Mouse (Mus musculus): Measurements from ENCODE around the gene Syt12.
A peak's percentile ranks its signal among the peaks of the same experiment; 100 is the strongest.

The Syt12 gene

DNA sequence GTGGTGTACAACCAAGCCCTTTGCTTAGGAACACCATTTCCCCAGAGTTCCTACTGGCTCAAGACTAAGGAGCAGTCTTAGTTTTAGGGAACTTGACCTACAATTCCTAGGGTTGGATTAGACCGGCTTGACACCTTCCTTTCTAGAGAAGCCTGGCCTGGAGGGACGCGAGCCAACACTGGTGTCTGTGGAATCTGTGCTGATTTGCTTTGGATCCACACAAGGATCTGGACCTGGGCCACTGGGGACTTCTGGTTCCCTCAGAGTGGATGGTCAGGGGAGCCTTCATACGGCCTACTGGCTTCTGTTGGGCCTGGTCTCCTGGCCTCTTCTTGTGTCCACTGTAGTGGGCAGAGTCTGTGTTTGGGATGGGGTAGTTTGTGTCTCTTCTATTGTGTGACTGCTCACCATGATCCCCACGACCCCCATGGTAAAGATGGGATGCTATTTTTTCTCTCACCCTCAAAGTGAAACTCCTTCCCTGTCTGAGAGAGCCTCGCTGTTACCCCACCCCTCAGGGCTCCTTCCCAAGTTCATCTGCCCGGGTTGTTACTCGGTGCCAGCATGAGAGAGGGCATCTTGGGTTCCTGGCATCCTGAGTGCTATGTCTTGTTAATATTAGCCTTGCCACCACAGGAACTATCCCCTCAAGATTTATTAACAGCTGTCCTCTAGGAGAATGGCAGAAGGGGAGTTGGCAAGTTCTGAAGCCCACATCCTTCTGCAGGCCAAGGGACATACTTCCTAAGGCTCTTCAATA lies 30.4 kb downstream of the Syt12 start:
- DNase-seq = no peak

DNA sequence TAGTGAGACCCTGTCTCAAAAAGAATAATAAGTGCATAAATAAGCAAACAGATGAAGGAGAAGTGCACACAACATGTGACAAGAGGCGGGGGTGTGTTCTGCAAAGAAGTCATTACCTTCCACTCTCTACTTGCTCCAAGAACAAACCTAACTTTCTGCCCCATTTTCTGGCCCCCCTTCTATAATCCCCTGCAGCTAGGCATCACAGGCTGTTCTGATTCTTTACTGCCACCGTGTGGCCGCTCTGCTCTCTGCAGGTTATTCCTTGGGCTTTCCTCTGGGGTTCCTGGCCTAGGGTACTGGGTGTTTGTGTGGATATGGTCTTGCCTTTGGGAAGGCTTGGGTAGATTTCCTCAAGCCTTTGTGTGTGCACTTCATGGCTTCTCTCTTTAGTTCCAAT lies 34.8 kb downstream of the Syt12 start:
- peak; percentile 89 for DNase-seq

- peak; percentile 88 for DNase-seq
Measured at GRCm38 (mm10) chr19:4441621-4442161, 35.6 kb downstream of the Syt12 start.

GRCm38 (mm10) chr19:4441090-4441591 lies 36.1 kb downstream of the Syt12 start:
- peak; percentile 76 for DNase-seq

- DNase-seq = peak; percentile 74
Measured at GRCm38 (mm10) chr19:4440222-4440621, 37.0 kb downstream of the Syt12 start.

DNA sequence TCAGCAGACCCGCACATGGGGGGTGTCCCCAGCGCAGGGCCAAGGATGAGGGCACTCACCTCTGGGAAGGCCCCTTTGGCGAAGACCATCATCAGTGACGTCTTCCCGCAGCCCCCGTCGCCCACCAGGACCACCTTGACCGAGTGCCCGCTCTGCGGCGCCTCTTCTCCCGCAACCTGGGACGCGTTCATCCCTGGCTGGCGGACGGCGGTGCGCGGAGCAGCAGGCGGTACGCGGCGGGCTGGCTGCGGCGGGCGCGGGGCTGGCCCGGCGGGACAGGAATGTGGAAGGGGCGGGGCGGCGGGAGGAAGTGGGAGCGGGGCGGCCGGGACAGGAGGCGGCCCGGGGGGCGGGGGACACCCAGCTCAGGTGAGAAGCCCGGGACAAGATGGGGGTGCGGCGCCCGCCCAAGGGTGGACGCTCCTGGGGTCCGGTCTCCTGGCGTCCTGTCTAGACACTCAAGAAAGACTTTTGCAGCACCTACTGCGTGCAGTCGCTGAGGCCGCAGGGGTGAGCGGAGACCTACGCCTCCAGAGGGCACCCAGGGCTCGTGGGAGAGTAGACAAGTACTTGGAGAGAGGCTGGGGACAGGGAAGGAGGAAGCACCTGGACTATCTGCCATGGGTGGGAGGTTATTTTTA lies 38.0 kb downstream of the Syt12 start, which contains the start of gene Rhod:
Gene Rhod, minus strand, starts transcription at position 272 of the 641 bp plus-strand sequence.
- peak; percentile 68 for DNase-seq

- peak; percentile 41 for DNase-seq
Measured at GRCm38 (mm10) chr19:4438791-4439160, 38.5 kb downstream of the Syt12 start.

DNA sequence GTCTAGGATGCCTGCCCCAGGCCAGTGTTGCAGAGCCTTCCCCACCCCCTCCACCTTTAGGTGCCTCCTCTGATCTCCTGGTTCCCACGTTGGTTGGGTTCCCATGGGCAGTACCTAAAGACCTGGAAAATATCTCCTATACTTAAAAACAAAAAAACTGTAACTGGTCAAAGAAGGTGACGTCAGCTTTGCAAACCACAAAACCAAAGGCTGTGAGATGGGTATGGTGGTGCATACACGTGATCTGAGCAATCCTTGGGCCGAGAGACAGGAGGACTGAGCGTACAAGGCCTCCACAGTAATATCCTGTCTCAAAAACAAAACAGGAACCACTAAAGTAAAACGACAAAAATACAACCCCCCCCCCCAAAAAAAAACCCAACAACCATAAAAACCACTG lies 39.4 kb downstream of the Syt12 start:
- no peak for DNase-seq

DNA sequence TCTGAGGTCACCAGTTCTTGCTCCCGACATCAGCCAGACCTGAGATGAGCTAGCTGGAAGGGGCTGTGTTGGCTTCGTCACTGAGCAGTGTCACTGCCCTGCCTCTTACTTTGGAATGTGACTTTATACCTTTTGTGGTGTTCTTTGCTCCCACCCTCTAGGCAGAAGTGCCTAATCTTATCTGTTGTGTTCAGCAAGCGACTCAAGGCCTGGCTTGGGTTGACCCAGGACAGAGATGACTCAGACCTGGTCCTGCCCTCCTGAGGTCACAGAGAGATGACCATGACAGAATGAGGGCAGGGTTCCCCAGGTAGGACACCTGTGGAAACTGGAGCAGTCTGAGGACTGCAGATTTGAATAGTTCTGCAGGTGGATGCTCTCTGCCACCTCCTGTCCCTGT lies 41.0 kb downstream of the Syt12 start:
- no peak for DNase-seq

DNA sequence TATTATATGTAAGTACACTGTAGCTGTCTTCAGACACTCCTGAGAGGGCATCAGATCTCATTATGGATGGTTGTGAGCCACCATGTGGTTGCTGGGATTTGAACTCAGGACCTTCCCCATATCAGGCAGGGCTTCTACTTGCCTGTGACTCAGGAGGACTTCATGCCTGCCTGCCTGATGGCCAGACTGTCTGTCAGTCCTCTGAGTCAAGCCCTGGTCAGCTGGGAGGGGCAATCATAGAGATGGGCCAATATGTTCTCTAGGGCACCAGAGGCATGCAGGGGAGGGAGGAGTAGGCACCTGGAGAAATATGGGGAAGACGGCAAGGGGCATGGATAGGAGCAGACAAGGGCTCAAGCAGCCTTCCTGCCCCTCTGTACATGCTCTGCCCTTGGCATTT lies 42.2 kb downstream of the Syt12 start:
- no peak for DNase-seq

- DNase-seq = no peak
Measured at GRCm38 (mm10) chr19:4433756-4434155, 43.5 kb downstream of the Syt12 start.

DNA sequence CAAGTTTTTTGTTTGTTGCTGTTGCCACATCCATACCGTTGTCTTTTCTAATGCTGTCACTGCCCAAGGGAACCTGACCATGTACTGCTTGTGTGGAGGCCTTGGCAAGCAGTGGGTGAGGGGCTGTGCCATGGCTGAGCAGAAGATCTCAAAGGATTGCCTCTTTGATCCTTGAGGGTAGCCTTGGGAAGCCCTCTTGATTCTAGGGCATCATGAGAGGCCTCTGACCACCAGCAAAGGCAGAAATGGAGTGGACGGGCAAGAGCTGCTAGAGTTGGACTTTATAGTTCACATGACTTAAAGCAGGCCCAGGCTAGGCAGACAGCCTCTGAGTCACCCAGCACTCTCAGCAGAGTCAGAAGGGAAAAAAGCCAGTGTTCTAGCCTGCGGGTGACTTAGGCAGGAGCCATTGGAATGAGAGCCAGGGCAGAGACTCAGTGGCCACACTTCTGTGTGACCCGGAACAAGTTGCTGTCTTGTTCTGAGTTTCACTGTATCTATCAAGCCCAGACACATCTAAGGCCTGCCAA lies 47.1 kb downstream of the Syt12 start:
- no peak for DNase-seq

DNA sequence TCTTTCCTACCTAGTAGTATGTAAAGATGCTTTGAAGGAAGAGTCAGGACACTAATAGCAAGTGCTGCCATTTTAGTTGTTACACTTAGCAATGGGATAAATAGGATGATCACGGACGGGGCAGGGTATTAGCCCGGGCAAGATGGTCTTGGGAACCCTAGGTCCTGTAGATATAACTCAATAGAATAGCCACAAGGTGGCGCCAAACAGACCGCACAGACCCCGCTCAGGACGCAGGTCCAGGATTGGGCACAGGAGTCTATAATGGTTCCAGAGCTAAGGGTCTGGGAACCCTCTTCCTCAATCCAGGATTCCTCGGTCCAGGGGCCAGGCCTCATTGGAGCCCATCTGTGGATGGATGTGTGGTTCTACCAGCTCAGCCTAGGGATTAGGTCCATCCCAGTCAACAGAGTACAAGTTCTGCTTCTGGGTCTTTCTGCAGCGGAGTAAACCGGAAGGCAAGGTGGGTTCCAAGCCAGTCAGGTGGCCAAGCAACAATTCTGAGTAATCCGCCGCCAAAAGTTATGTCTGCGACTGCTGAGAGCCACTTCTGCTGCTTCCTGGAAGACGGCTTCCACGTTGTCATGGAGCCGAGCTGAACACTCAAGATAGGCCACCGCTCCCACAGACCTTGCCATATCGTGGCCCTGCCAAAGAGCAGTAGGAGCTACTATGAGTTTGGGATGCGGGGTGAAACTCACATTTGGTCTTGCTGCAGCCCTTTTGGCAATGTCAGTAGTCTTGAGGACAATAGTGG lies 51.5 kb downstream of the Syt12 start:
- DNase-seq = peak; percentile 61

- no peak for DNase-seq
Measured at GRCm38 (mm10) chr19:4423021-4423420, 54.2 kb downstream of the Syt12 start.

DNA sequence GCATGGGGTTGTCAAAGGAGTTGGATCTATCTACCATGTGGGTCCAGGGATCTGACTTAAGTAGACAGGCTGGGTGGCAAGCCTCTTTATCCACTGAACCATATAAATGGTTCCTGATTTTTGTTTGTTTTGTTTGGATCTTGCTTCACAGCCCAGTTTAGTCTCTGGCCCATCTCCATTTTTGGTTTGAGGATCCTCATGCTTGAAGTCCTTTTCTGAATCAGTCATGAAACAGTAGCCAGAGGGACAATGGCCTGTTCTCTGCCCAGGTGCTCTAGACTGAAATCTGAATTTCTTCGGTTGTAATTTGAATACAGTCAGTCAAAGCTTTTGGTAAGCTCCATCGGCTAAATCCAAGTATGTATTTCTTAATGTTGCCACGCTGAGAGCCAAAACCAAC lies 54.7 kb downstream of the Syt12 start:
- DNase-seq = peak; percentile 32

- DNase-seq = peak; percentile 68
Measured at GRCm38 (mm10) chr19:4420153-4420910, 56.9 kb downstream of the Syt12 start.

DNA sequence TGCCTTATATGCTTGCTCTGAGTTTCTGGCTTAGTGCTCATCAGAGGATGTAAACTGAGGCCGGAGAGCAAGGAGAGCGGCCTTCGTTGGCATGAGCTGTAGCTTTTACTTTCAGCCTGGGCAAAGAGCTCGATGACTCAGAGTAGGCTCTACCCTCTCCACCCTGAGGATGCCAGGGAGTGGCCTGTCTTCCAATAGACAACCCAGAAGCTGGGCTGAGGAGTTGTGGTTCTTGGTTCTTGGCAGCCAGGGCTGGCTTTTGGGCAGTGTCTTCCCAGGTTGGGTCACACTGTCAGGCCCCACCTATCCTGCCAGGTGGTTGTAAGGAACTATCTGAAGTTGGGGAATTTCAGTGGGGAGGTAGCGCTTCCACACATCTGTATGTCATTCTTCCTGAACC lies 57.5 kb downstream of the Syt12 start:
- DNase-seq = no peak

DNA sequence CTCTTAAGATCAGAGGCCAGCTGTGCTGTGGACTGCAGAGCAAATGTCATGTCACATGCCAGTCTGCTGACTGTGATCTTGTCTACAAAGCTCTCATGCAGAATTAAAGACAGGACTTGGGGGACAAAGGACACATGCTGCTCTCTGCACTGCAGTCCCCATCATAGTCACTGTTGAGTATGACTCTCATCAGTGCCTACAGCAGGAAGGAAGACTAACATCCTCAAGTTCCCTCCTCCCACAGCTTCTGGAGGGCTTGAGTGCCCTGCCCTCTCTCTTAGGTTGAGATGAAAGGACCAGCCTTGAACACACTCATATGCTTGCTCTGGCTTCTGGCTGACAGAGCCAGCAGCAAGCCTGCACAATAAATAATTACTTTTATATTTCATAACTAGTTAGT lies 59.5 kb downstream of the Syt12 start:
- DNase-seq = no peak

- peak; percentile 89 for DNase-seq
Measured at GRCm38 (mm10) chr19:4417183-4417582, 60.1 kb downstream of the Syt12 start.

GRCm38 (mm10) chr19:4414631-4415030 lies 62.6 kb downstream of the Syt12 start:
- DNase-seq = no peak

DNA sequence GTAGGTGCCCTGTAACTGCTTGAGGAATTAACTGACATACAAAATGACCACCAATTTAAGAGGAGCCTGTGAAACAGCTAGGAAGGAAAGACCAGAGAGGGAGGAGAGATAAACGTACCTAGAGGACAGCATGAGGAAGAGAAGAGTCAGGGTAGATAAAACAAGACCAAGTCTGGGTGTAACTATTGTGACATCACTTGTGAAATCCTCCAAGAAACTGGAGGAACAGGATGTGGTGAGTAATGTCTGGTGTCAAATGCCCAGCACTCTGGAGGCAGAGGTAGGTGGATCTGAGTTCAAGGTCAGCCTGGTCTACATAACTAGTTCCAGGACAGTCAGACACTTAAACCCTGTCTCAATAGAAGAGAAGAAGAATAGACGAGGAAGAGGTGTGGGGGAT lies 68.2 kb downstream of the Syt12 start:
- no peak for DNase-seq

GRCm38 (mm10) chr19:4404840-4405239 lies 72.4 kb downstream of the Syt12 start:
- no peak for DNase-seq

All from kidney, adult 9 months (tissue).